Mouse (Mus musculus) C2C12 (cell line): ENCODE measurements around the gene Prmt6. TPM values are rescaled to one million over a fixed set of nuclear protein-coding genes. Genes with fewer than 3 reads are reported as not detected.
A peak's percentile ranks its signal among the peaks of the same experiment; 100 is the strongest.

Experiments
- H3K27me3 ChIP-seq: one replicate; pipeline ENCODE4 v1.6.1; 2011; ENCODE audit not compliant: control insufficient read depth, insufficient read depth, insufficient read length
- H3K36me3 ChIP-seq: one replicate; pipeline ENCODE4 v1.6.1; 2011; ENCODE audit not compliant: control insufficient read depth, insufficient read depth
- H3K4me3 ChIP-seq: one replicate; pipeline ENCODE4 v1.5.1; 2011; ENCODE audit warnings: mild to moderate bottlenecking, control low read depth; ENCODE audit not compliant: poor library complexity, insufficient read depth, severe bottlenecking
- H3K79me2 ChIP-seq: one replicate; pipeline ENCODE4 v1.6.1; 2011; ENCODE audit not compliant: control insufficient read depth, insufficient read depth
- H3K79me3 ChIP-seq: one replicate; pipeline ENCODE4 v1.6.1; 2011; ENCODE audit warnings: low read depth, control low read depth
- H3ac ChIP-seq: one replicate; pipeline ENCODE3; 2011; ENCODE audit warnings: low read depth; ENCODE audit not compliant: control insufficient read depth, insufficient read length
- CEBPB ChIP-seq: IDR thresholded peaks from one replicate; pipeline ENCODE4 v1.6.1; 2011; ENCODE audit warnings: low read depth, mild to moderate bottlenecking, control low read depth, moderate library complexity
- CTCF ChIP-seq: IDR thresholded peaks from one replicate; pipeline ENCODE4 v1.5.1; 2011; ENCODE audit not compliant: control insufficient read depth, insufficient read depth, insufficient read length
- FOSL1 ChIP-seq: IDR thresholded peaks from one replicate; pipeline ENCODE4 v1.8.0; 2011; ENCODE audit warnings: mild to moderate bottlenecking, low read length; ENCODE audit not compliant: poor library complexity, insufficient read depth, severe bottlenecking
- MAX ChIP-seq: IDR thresholded peaks from one replicate; pipeline ENCODE4 v1.6.1; 2011; ENCODE audit warnings: mild to moderate bottlenecking, control low read depth
- MYOD1 ChIP-seq: IDR thresholded peaks from one replicate; pipeline ENCODE4 v1.6.1; 2011; ENCODE audit warnings: low read depth; ENCODE audit not compliant: control insufficient read depth, insufficient read length
- MYOG ChIP-seq: IDR thresholded peaks from one replicate; pipeline ENCODE4 v1.6.1; 2011; ENCODE audit not compliant: control insufficient read depth, insufficient read length; ENCODE audit errors: extremely low read depth
- USF1 ChIP-seq: IDR thresholded peaks from one replicate; pipeline ENCODE4 v1.6.1; 2011; ENCODE audit warnings: low read depth, mild to moderate bottlenecking, control low read depth, moderate library complexity
- long read RNA-seq, 2 experiments: library from polyadenylated mRNA; unstranded; transcript quantifications; one replicate each; pipeline ENCODE4 v2.0.0; 2019 to 2020
- polyA plus RNA-seq: library from polyadenylated mRNA; unstranded; fragments of >200 nt; fragmentation: generic; extraction: Trizol; gene quantifications from one replicate; pipeline ENCODE4 v1.2.1, GENCODE M21; 2012; ENCODE audit warnings: missing spikeins

Prmt6 gene
- polyA plus RNA-seq = 18.9 TPM
- long read RNA-seq, experiment 1, transcript Prmt6-201 (1 exons, 2,450 nt) = major isoform, 7 of 9 reads
- long read RNA-seq, experiment 1, partial matches to known transcripts = 0 of 9 reads
- long read RNA-seq, experiment 1, other reads (novel, unspliced or antisense) = 0 of 9 reads
- long read RNA-seq, experiment 2, transcript Prmt6-201 (1 exons, 2,450 nt) = major isoform, 76 of 95 reads
- long read RNA-seq, experiment 2, transcript Prmt6-202 (2 exons, 3,059 nt) = minor isoform, 19 of 95 reads
- long read RNA-seq, experiment 2, partial matches to known transcripts = 0 of 95 reads
- long read RNA-seq, experiment 2, other reads (novel, unspliced or antisense) = 0 of 95 reads

- no peaks in the 10 kb centered on the region for H3K27me3 ChIP-seq
- H3K4me3 ChIP-seq = peak within 1 kb of the TSS; percentile 82
- peaks cover 23% of the 10 kb centered on the region for H3K36me3 ChIP-seq
- H3K79me3 ChIP-seq = peaks cover 23% of the 10 kb centered on the region
- TF ChIP-seq FOSL1 = no peak
- TF ChIP-seq MAX = no peak
- no peak for TF ChIP-seq CTCF
- TF ChIP-seq MYOD1 = peak; percentile 14
- no peak for TF ChIP-seq MYOG
- H3K79me2 ChIP-seq = peaks cover 39% of the 10 kb centered on the region
- H3ac ChIP-seq = peak within 1 kb of the TSS; percentile 96
Measured at GRCm38 (mm10) chr3:110250839-110251700, at the start of gene Prmt6. Gene Prmt6, minus strand, starts transcription at chr3:110250998.

- Histone ChIP-seq H3K4me3 (no peak overlapping the region), H3K27me3 (no peaks in the 10 kb centered on the region), H3K36me3 (no peaks in the 10 kb centered on the region), H3ac (no peak overlapping the region), H3K79me3 (no peaks in the 10 kb centered on the region), H3K79me2 (no peaks in the 10 kb centered on the region)
- TF ChIP-seq USF1 (no peak), MYOD1 (no peak), MAX (no peak), MYOG (no peak), CEBPB (no peak)
Measured at GRCm38 (mm10) chr3:110290485-110291045, 39.8 kb upstream of the Prmt6 start.

- H3ac ChIP-seq = no peak overlapping the region
- H3K79me3 ChIP-seq = no peaks in the 10 kb centered on the region
- H3K27me3 ChIP-seq = no peaks in the 10 kb centered on the region
- no peaks in the 10 kb centered on the region for H3K79me2 ChIP-seq
- no peak for TF ChIP-seq MAX
- no peak for TF ChIP-seq MYOD1
- no peak for TF ChIP-seq MYOG
- no peak for TF ChIP-seq CEBPB
- TF ChIP-seq CTCF = no peak
- TF ChIP-seq FOSL1 = no peak
- TF ChIP-seq USF1 = no peak
- no peak overlapping the region for H3K4me3 ChIP-seq
- H3K36me3 ChIP-seq = no peaks in the 10 kb centered on the region
Measured at GRCm38 (mm10) chr3:110282651-110283050, 31.9 kb upstream of the Prmt6 start.

GRCm38 (mm10) chr3:110267790-110268189, 17.0 kb upstream of the Prmt6 start:
- Histone ChIP-seq H3K79me2 (no peaks in the 10 kb centered on the region), H3K36me3 (no peaks in the 10 kb centered on the region), H3ac (no peak overlapping the region), H3K27me3 (no peaks in the 10 kb centered on the region), H3K79me3 (no peaks in the 10 kb centered on the region), H3K4me3 (no peak overlapping the region)
- no peak for TF ChIP-seq MYOG
- no peak for TF ChIP-seq CTCF
- TF ChIP-seq CEBPB = no peak
- TF ChIP-seq MAX = no peak
- no peak for TF ChIP-seq MYOD1
- no peak for TF ChIP-seq USF1
- TF ChIP-seq FOSL1 = no peak

- TF ChIP-seq MAX = no peak
- no peak for TF ChIP-seq FOSL1
- no peak for TF ChIP-seq USF1
- no peak for TF ChIP-seq MYOG
- TF ChIP-seq CTCF = no peak
- TF ChIP-seq MYOD1 = no peak
- TF ChIP-seq CEBPB = no peak
Measured at GRCm38 (mm10) chr3:110253105-110253504, 2.3 kb upstream of the Prmt6 start.

More at GRCm38 (mm10) chr3:110253105-110253504, 2.3 kb upstream of the Prmt6 start:
- Histone ChIP-seq H3K79me3 (peaks cover 23% of the 10 kb centered on the region), H3K4me3 (no peak overlapping the region), H3K27me3 (no peaks in the 10 kb centered on the region), H3K79me2 (peaks cover 31% of the 10 kb centered on the region), H3K36me3 (peaks cover 2% of the 10 kb centered on the region), H3ac (no peak overlapping the region)
